ENCODE assay signal across 12 mouse cellular contexts in genomic region chr11:74577068-74577467, GRCm38 (mm10). TPM values are rescaled to one million over a fixed set of nuclear protein-coding genes. Genes with fewer than 3 reads are reported as not detected.
DNase-seq lines count a peak whose midpoint lies in the region; ATAC-seq lines count a peak whose summit lies in the region.
"Had no signal": no experiment of that assay in that cellular context is flagged by ENCODE, and none has a peak within 500 bp of the region (broad histone marks: within the 10 kb centered on the region; RNA-seq: fewer than 3 reads in every experiment).

No protein-coding gene starts in this region.

- DNase-seq in heart, adult 8-10 months (ENCODE audit: low spot score), result no peak
- peak; percentile 91 for DNase-seq in MEL-GATA-1-ER (ENCODE audit: extremely low read depth, low read depth)
- no peak for DNase-seq in retina, embryonic 14.5 days (ENCODE audit: low spot score)
- no peak for DNase-seq in urinary bladder, postnatal 14 days (ENCODE audit: low spot score)
- DNase-seq: heart, postnatal 10 days; kidney, postnatal 36 days; thymus, postnatal 4 days had no signal

- no peak overlapping the region for H3K4me2 ChIP-seq in heart, embryonic 11.5 days
- H3K4me2 ChIP-seq in intestine, embryonic 16.5 days (ENCODE audit: low read depth, low read length), result no peak overlapping the region
- H3K4me2 ChIP-seq in midbrain, embryonic 13.5 days (replicated peaks), result no peak overlapping the region
- H3K4me2 ChIP-seq: forebrain, embryonic 12.5 days had no signal

- 0 out of 2 replicates have a peak, but pooled peaks cover 6% of the 10 kb centered on the region for H3K27me3 ChIP-seq in heart, embryonic 11.5 days (ENCODE audit: control insufficient read depth, insufficient read depth, low read length)
- no peaks in the 10 kb centered on the region for H3K27me3 ChIP-seq in intestine, embryonic 16.5 days (replicated peaks; ENCODE audit: control insufficient read depth, insufficient read depth, low read length)
- no peaks in the 10 kb centered on the region for H3K27me3 ChIP-seq in midbrain, embryonic 13.5 days
- H3K27me3 ChIP-seq: forebrain, embryonic 12.5 days had no signal

- H3K4me3 ChIP-seq in heart, embryonic 11.5 days (ENCODE audit: low read depth, low read length), result no peak overlapping the region
- no peak overlapping the region for H3K4me3 ChIP-seq in intestine, embryonic 16.5 days (ENCODE audit: low read length)
- no peak overlapping the region for H3K4me3 ChIP-seq in midbrain, embryonic 13.5 days (replicated peaks)
- H3K4me3 ChIP-seq: forebrain, embryonic 12.5 days had no signal

- peak overlapping the region; percentile 73; the same call in 1 of the 2 replicates for H3K27ac ChIP-seq in heart, embryonic 11.5 days (ENCODE audit: low read depth, low read length)
- no peak overlapping the region for H3K27ac ChIP-seq in intestine, embryonic 16.5 days (ENCODE audit: low read length)
- H3K27ac ChIP-seq in midbrain, embryonic 13.5 days, result no peak overlapping the region
- H3K27ac ChIP-seq: forebrain, embryonic 12.5 days had no signal

- H3K9ac ChIP-seq in heart, embryonic 11.5 days (ENCODE audit: low read depth, low read length), result no peak overlapping the region
- no peak overlapping the region for H3K9ac ChIP-seq in intestine, embryonic 16.5 days (ENCODE audit: low read depth, low read length)
- no peak overlapping the region for H3K9ac ChIP-seq in midbrain, embryonic 13.5 days (replicated peaks)
- H3K9ac ChIP-seq: forebrain, embryonic 12.5 days had no signal

- H3K36me3 ChIP-seq in heart, embryonic 11.5 days (ENCODE audit: control insufficient read depth, insufficient read depth, low read length), result no peaks in the 10 kb centered on the region
- H3K36me3 ChIP-seq in intestine, embryonic 16.5 days (ENCODE audit: control insufficient read depth, insufficient read depth, low read length), result no peaks in the 10 kb centered on the region
- no peaks in the 10 kb centered on the region for H3K36me3 ChIP-seq in midbrain, embryonic 13.5 days
- H3K36me3 ChIP-seq: forebrain, embryonic 12.5 days had no signal

- 32% methylated on average over 3 of the region's 3 CpGs for WGBS in heart, embryonic 11.5 days (ENCODE audit: insufficient replicate concordance)
- 49% methylated on average over 3 of the region's 3 CpGs for WGBS in intestine, embryonic 16.5 days
- 69% methylated on average over 3 of the region's 3 CpGs for WGBS in midbrain, embryonic 13.5 days

- no peaks in the 10 kb centered on the region for H3K4me1 ChIP-seq in heart, embryonic 11.5 days (ENCODE audit: control insufficient read depth, insufficient read depth, low read length)
- peaks cover 6% of the 10 kb centered on the region for H3K4me1 ChIP-seq in intestine, embryonic 16.5 days (ENCODE audit: control insufficient read depth, insufficient read depth, low read length)
- 0 out of 2 replicates have a peak, but pooled peaks cover 6% of the 10 kb centered on the region for H3K4me1 ChIP-seq in midbrain, embryonic 13.5 days (replicated peaks)

- no peaks in the 10 kb centered on the region for H3K9me3 ChIP-seq in heart, embryonic 11.5 days (replicated peaks; ENCODE audit: control insufficient read depth, low read length)
- no peaks in the 10 kb centered on the region for H3K9me3 ChIP-seq in intestine, embryonic 16.5 days (ENCODE audit: control insufficient read depth, low read length)
- no peaks in the 10 kb centered on the region for H3K9me3 ChIP-seq in midbrain, embryonic 13.5 days
- H3K9me3 ChIP-seq: forebrain, embryonic 12.5 days had no signal

- ATAC-seq in heart, embryonic 11.5 days (replicated peaks; ENCODE audit: insufficient number of reproducible peaks, low FRiP score, low TSS enrichment), result peak; percentile 76; the same call in 1 of the 2 replicates
- peak; percentile 83 for ATAC-seq in intestine, embryonic 16.5 days
- ATAC-seq in megakaryocyte-erythroid progenitor cell, adult 5-6 weeks (replicated peaks; ENCODE audit: low FRiP score, low TSS enrichment, poor library complexity, severe bottlenecking), result peak; percentile 52
- ATAC-seq in midbrain, embryonic 13.5 days, result no peak

RNA-seq across cellular contexts. Expression of gene Rap1gap2, which starts 33.6 kb away (rescaled TPM):
- polyA plus RNA-seq in heart, embryonic 11.5 days (2014; fragmentation: Nextera tagmentation; extraction: Ambion mirVana), result 6.6 TPM in 2 replicates
- total RNA-seq in heart, adult 8-10 months (2022), result 10 to 100 TPM; 74.3 to 93.7 (median 83.1) TPM
- 8.4 and 10.5 TPM in 2 replicates for polyA plus RNA-seq in intestine, embryonic 16.5 days (2015; fragmentation: Nextera tagmentation; extraction: Ambion mirVana)
- 1.5 and 2.3 TPM in 2 replicates for total RNA-seq in megakaryocyte-erythroid progenitor cell, adult 5-6 weeks (2014; fragmentation: Nextera tagmentation)
- total RNA-seq in megakaryocyte-erythroid progenitor cell, adult 5-6 weeks (2017), result 1.6 and 2.6 TPM in 2 replicates
- polyA plus RNA-seq in midbrain, embryonic 13.5 days (2015; fragmentation: Nextera tagmentation; extraction: Ambion mirVana), result 7.3 and 10.4 TPM in 2 replicates

RNA-seq across cellular contexts. Expression of gene Ccdc92b, which starts 42.3 kb away (rescaled TPM):
- polyA plus RNA-seq in heart, embryonic 11.5 days (2014; fragmentation: Nextera tagmentation; extraction: Ambion mirVana), result 2.8 and 3.5 TPM in 2 replicates
- total RNA-seq in heart, adult 8-10 months (2022), result under 1 TPM; 0.09 to 0.47 (median 0.21) TPM
- 0.29 and 0.53 TPM in 2 replicates for polyA plus RNA-seq in intestine, embryonic 16.5 days (2015; fragmentation: Nextera tagmentation; extraction: Ambion mirVana)
- 0.66 TPM in 1 of 2 replicates, not detected in the other for total RNA-seq in megakaryocyte-erythroid progenitor cell, adult 5-6 weeks (2014; fragmentation: Nextera tagmentation)
- total RNA-seq in megakaryocyte-erythroid progenitor cell, adult 5-6 weeks (2017), result 0.57 TPM in 1 of 2 replicates, not detected in the other
- 1.7 and 1.8 TPM in 2 replicates for polyA plus RNA-seq in midbrain, embryonic 13.5 days (2015; fragmentation: Nextera tagmentation; extraction: Ambion mirVana)
